In the genomic region with DNA sequence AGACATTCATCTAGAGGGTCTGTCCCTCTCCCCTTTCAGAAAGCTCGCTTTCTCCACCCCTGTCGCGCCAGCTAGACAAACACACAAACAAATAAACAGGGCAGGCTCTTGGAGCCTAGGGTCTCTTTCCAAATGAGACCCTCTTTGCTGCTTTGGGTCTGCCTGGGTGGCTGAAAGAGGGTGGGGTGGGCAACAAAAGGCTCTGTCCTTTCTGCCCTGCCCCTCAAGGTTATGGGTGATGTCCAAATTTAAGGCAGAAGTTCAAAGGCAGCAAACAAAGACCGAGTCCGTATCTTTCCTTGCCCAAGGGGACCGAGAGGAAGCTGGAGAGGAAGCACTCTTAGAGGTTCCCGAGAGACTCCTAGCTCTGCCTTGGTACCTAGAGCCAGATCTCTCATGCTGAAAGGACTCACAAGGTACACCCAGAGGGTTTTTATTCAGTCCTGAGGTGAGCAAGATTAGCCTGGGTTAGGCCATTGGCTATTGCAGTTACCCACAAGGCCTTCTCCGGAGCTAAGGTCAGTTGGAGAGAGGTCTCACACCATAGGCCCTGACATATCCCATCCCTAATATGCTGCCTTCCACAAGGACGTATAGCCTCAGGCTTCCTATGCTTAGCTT, we compare ENCODE assay signal across 18 mouse cellular contexts. TPM values are rescaled to one million over a fixed set of nuclear protein-coding genes. Genes with fewer than 3 reads are reported as not detected.
DNase-seq lines count a peak whose midpoint lies in the region; ATAC-seq lines count a peak whose summit lies in the region.
"Had no signal": no experiment of that assay in that cellular context is flagged by ENCODE, and none has a peak within 500 bp of the region (broad histone marks: within the 10 kb centered on the region; RNA-seq: fewer than 3 reads in every experiment).

No protein-coding gene starts in this region.

- peaks cover 15% of the 10 kb centered on the region for H3K4me1 ChIP-seq in kidney, embryonic 14.5 days (ENCODE audit: control insufficient read depth, insufficient read depth, low read length)
- H3K4me1 ChIP-seq in embryonic facial prominence, embryonic 10.5 days, result peaks cover 11% of the 10 kb centered on the region; the same call in 1 of the 2 replicates
- H3K4me1 ChIP-seq in intestine, embryonic 16.5 days (ENCODE audit: control insufficient read depth, insufficient read depth, low read length), result peaks cover 2% of the 10 kb centered on the region; the same call in 1 of the 2 replicates
- H3K4me1 ChIP-seq in neural tube, embryonic 13.5 days (replicated peaks), result peaks cover 18% of the 10 kb centered on the region

- H3K27ac ChIP-seq in kidney, embryonic 14.5 days (ENCODE audit: low read depth, low read length), result peak overlapping the region; percentile 98
- H3K27ac ChIP-seq in embryonic facial prominence, embryonic 10.5 days (replicated peaks), result no peak overlapping the region
- peak overlapping the region; percentile 60 for H3K27ac ChIP-seq in intestine, embryonic 16.5 days (ENCODE audit: low read length)
- peak overlapping the region; percentile 93 for H3K27ac ChIP-seq in neural tube, embryonic 13.5 days (replicated peaks)
- H3K27ac ChIP-seq: layer of hippocampus, adult 2 months; left cerebral cortex, adult 2 months; lung, embryonic 15.5 days had no signal

- peak overlapping the region; percentile 64 for H3K4me3 ChIP-seq in kidney, embryonic 14.5 days (ENCODE audit: low read length)
- no peak overlapping the region for H3K4me3 ChIP-seq in embryonic facial prominence, embryonic 10.5 days
- H3K4me3 ChIP-seq in intestine, embryonic 16.5 days (ENCODE audit: low read length), result peak overlapping the region; percentile 25; the same call in 1 of the 2 replicates
- H3K4me3 ChIP-seq in neural tube, embryonic 13.5 days, result peak overlapping the region; percentile 59
- H3K4me3 ChIP-seq: layer of hippocampus, adult 2 months; left cerebral cortex, adult 2 months had no signal

- no peaks in the 10 kb centered on the region; the same call in none of the 2 replicates for H3K27me3 ChIP-seq in kidney, embryonic 14.5 days (ENCODE audit: control insufficient read depth, insufficient read depth, low read length)
- H3K27me3 ChIP-seq in embryonic facial prominence, embryonic 10.5 days (replicated peaks; ENCODE audit: low read depth, poor library complexity, severe bottlenecking), result peaks cover 100% of the 10 kb centered on the region
- peaks cover 78% of the 10 kb centered on the region for H3K27me3 ChIP-seq in intestine, embryonic 16.5 days (replicated peaks; ENCODE audit: control insufficient read depth, insufficient read depth, low read length)
- peaks cover 86% of the 10 kb centered on the region for H3K27me3 ChIP-seq in neural tube, embryonic 13.5 days

- no peaks in the 10 kb centered on the region for H3K9me3 ChIP-seq in kidney, embryonic 14.5 days (ENCODE audit: control insufficient read depth, low read length)
- no peaks in the 10 kb centered on the region for H3K9me3 ChIP-seq in embryonic facial prominence, embryonic 10.5 days
- no peaks in the 10 kb centered on the region for H3K9me3 ChIP-seq in intestine, embryonic 16.5 days (ENCODE audit: control insufficient read depth, low read length)
- no peaks in the 10 kb centered on the region for H3K9me3 ChIP-seq in neural tube, embryonic 13.5 days
- H3K9me3 ChIP-seq: lung, embryonic 15.5 days had no signal

- no peaks in the 10 kb centered on the region for H3K36me3 ChIP-seq in kidney, embryonic 14.5 days (ENCODE audit: control insufficient read depth, insufficient read depth, low read length)
- H3K36me3 ChIP-seq in embryonic facial prominence, embryonic 10.5 days (replicated peaks), result no peaks in the 10 kb centered on the region
- no peaks in the 10 kb centered on the region for H3K36me3 ChIP-seq in intestine, embryonic 16.5 days (ENCODE audit: control insufficient read depth, insufficient read depth, low read length)
- H3K36me3 ChIP-seq in neural tube, embryonic 13.5 days, result no peaks in the 10 kb centered on the region
- H3K36me3 ChIP-seq: lung, embryonic 15.5 days had no signal

- WGBS in kidney, embryonic 14.5 days, result 3% methylated on average over 9 of the region's 9 CpGs
- 4% methylated on average over 9 of the region's 9 CpGs for WGBS in embryonic facial prominence, embryonic 10.5 days
- WGBS in intestine, embryonic 16.5 days, result 4% methylated on average over 9 of the region's 9 CpGs
- 6% methylated on average over 9 of the region's 9 CpGs for WGBS in neural tube, embryonic 13.5 days

- peak overlapping the region; percentile 96 for H3K9ac ChIP-seq in kidney, embryonic 14.5 days (ENCODE audit: low read depth, low read length)
- H3K9ac ChIP-seq in intestine, embryonic 16.5 days (ENCODE audit: low read depth, low read length), result no peak overlapping the region
- peak overlapping the region; percentile 97 for H3K9ac ChIP-seq in neural tube, embryonic 13.5 days
- H3K9ac ChIP-seq: lung, embryonic 15.5 days had no signal

- no peak for ATAC-seq in kidney, embryonic 14.5 days (ENCODE audit: low FRiP score, low TSS enrichment)
- no peak; the same call in 1 of the 2 replicates for ATAC-seq in intestine, embryonic 16.5 days
- no peak for ATAC-seq in neural tube, embryonic 13.5 days (ENCODE audit: low read depth)
- ATAC-seq: forebrain, embryonic 16.5 days had no signal

- H3K4me2 ChIP-seq in kidney, embryonic 14.5 days (replicated peaks; ENCODE audit: low read depth, low read length), result peak overlapping the region; percentile 83
- peak overlapping the region; percentile 2; the same call in 1 of the 2 replicates for H3K4me2 ChIP-seq in intestine, embryonic 16.5 days (ENCODE audit: low read depth, low read length)
- H3K4me2 ChIP-seq in neural tube, embryonic 13.5 days, result peak overlapping the region; percentile 97

- DNase-seq in kidney, postnatal 36 days, result no peak
- DNase-seq in embryonic facial prominence, embryonic 10.5 days (ENCODE audit: low spot score), result peak; percentile 34
- DNase-seq in layer of hippocampus, adult 11-12 months (ENCODE audit: low spot score), result no peak
- no peak for DNase-seq in ovary, postnatal 14 days (ENCODE audit: low spot score)
- DNase-seq: cerebellum, adult 8-10 months; right cerebral cortex, adult 18-20 months had no signal

RNA-seq across cellular contexts. Expression of a gene that starts 0.5 kb away (rescaled TPM):
- 177 and 186 TPM in 2 replicates for polyA plus RNA-seq in kidney, embryonic 14.5 days (2014; fragmentation: Nextera tagmentation; extraction: Ambion mirVana)
- not detected in 2 replicates for polyA plus RNA-seq in embryonic facial prominence, embryonic 10.5 days (2016; fragmentation: Nextera tagmentation; extraction: Ambion mirVana)
- 8.6 and 10.0 TPM in 2 replicates for polyA plus RNA-seq in intestine, embryonic 16.5 days (2015; fragmentation: Nextera tagmentation; extraction: Ambion mirVana)
- polyA plus RNA-seq in neural tube, embryonic 13.5 days (2015; fragmentation: Nextera tagmentation; extraction: Ambion mirVana), result 77.8 and 86.6 TPM in 2 replicates
- polyA plus RNA-seq: CD4-positive, CD25-positive, alpha-beta regulatory T cell, adult 4 months; forebrain, embryonic 16.5 days; liver, adult 2 months; midbrain, embryonic 14.5 days; stomach, embryonic 14.5 days had no signal

RNA-seq across cellular contexts. Expression of a gene that starts 4.5 kb away (rescaled TPM):
- polyA plus RNA-seq in kidney, embryonic 14.5 days (2014; fragmentation: Nextera tagmentation; extraction: Ambion mirVana), result 27.6 and 35.6 TPM in 2 replicates
- not detected in 2 replicates for polyA plus RNA-seq in embryonic facial prominence, embryonic 10.5 days (2016; fragmentation: Nextera tagmentation; extraction: Ambion mirVana)
- 1.4 and 1.9 TPM in 2 replicates for polyA plus RNA-seq in intestine, embryonic 16.5 days (2015; fragmentation: Nextera tagmentation; extraction: Ambion mirVana)
- 4.7 and 5.7 TPM in 2 replicates for polyA plus RNA-seq in neural tube, embryonic 13.5 days (2015; fragmentation: Nextera tagmentation; extraction: Ambion mirVana)
- polyA plus RNA-seq: CD4-positive, CD25-positive, alpha-beta regulatory T cell, adult 4 months; forebrain, embryonic 16.5 days; heart, embryonic 11.5 days; liver, adult 2 months; lung, embryonic 15.5 days; midbrain, embryonic 14.5 days; stomach, embryonic 14.5 days had no signal

RNA-seq across cellular contexts. Expression of a gene that starts 10.2 kb away (rescaled TPM):
- polyA plus RNA-seq in kidney, embryonic 14.5 days (2014; fragmentation: Nextera tagmentation; extraction: Ambion mirVana), result 58.1 and 67.8 TPM in 2 replicates
- polyA plus RNA-seq in embryonic facial prominence, embryonic 10.5 days (2016; fragmentation: Nextera tagmentation; extraction: Ambion mirVana), result not detected in 2 replicates
- polyA plus RNA-seq in intestine, embryonic 16.5 days (2015; fragmentation: Nextera tagmentation; extraction: Ambion mirVana), result 3.0 and 3.2 TPM in 2 replicates
- polyA plus RNA-seq in neural tube, embryonic 13.5 days (2015; fragmentation: Nextera tagmentation; extraction: Ambion mirVana), result 125 and 130 TPM in 2 replicates
- polyA plus RNA-seq: forebrain, embryonic 16.5 days; midbrain, embryonic 14.5 days had no signal

RNA-seq across cellular contexts. Expression of a gene that starts 19.5 kb away (rescaled TPM):
- polyA plus RNA-seq in kidney, embryonic 14.5 days (2014; fragmentation: Nextera tagmentation; extraction: Ambion mirVana), result 19.1 and 19.6 TPM in 2 replicates
- polyA plus RNA-seq in embryonic facial prominence, embryonic 10.5 days (2016; fragmentation: Nextera tagmentation; extraction: Ambion mirVana), result 0.15 TPM in 1 of 2 replicates, not detected in the other
- polyA plus RNA-seq in intestine, embryonic 16.5 days (2015; fragmentation: Nextera tagmentation; extraction: Ambion mirVana), result 6.0 and 8.2 TPM in 2 replicates
- polyA plus RNA-seq in neural tube, embryonic 13.5 days (2015; fragmentation: Nextera tagmentation; extraction: Ambion mirVana), result 117 and 125 TPM in 2 replicates
- polyA plus RNA-seq: CD4-positive, CD25-positive, alpha-beta regulatory T cell, adult 4 months; forebrain, embryonic 16.5 days; midbrain, embryonic 14.5 days had no signal

RNA-seq across cellular contexts. Expression of a gene that starts 19.6 kb away (rescaled TPM):
- polyA plus RNA-seq in kidney, embryonic 14.5 days (2014; fragmentation: Nextera tagmentation; extraction: Ambion mirVana), result not detected in 2 replicates
- not detected in 2 replicates for polyA plus RNA-seq in embryonic facial prominence, embryonic 10.5 days (2016; fragmentation: Nextera tagmentation; extraction: Ambion mirVana)
- polyA plus RNA-seq in intestine, embryonic 16.5 days (2015; fragmentation: Nextera tagmentation; extraction: Ambion mirVana), result 0.24 and 0.45 TPM in 2 replicates
- polyA plus RNA-seq in neural tube, embryonic 13.5 days (2015; fragmentation: Nextera tagmentation; extraction: Ambion mirVana), result 0.08 and 0.32 TPM in 2 replicates
- polyA plus RNA-seq: CD4-positive, CD25-positive, alpha-beta regulatory T cell, adult 4 months; forebrain, embryonic 16.5 days; heart, embryonic 11.5 days; liver, adult 2 months; lung, embryonic 15.5 days; midbrain, embryonic 14.5 days; stomach, embryonic 14.5 days had no signal

Comparison
In these comparisons a context has a peak if more than half of its experiments do, and no peak if none do; other contexts are left out.
1. H3K4me2 ChIP-seq: peak in every context shown above with its lines; median percentile 97 in neural tube, embryonic 13.5 days; 83 in kidney, embryonic 14.5 days; 2 in intestine, embryonic 16.5 days.
2. RNA of a gene that starts 10.2 kb away (polyA plus RNA-seq): 125 to 130 TPM in neural tube, embryonic 13.5 days and 58.1 to 67.8 TPM in kidney, embryonic 14.5 days; 3.0 to 3.2 TPM in intestine, embryonic 16.5 days and not detected in embryonic facial prominence, embryonic 10.5 days; every median in the first group is over 10 times any median in the second.